Mouse (Mus musculus): ENCODE data around the gene Fcgr3.
"Not testable (repeated sequence)": the region's sequence is repeated elsewhere in the genome, so short reads cannot be mapped to it uniquely, and the experiment has no call there.

Gene Fcgr3

DNA sequence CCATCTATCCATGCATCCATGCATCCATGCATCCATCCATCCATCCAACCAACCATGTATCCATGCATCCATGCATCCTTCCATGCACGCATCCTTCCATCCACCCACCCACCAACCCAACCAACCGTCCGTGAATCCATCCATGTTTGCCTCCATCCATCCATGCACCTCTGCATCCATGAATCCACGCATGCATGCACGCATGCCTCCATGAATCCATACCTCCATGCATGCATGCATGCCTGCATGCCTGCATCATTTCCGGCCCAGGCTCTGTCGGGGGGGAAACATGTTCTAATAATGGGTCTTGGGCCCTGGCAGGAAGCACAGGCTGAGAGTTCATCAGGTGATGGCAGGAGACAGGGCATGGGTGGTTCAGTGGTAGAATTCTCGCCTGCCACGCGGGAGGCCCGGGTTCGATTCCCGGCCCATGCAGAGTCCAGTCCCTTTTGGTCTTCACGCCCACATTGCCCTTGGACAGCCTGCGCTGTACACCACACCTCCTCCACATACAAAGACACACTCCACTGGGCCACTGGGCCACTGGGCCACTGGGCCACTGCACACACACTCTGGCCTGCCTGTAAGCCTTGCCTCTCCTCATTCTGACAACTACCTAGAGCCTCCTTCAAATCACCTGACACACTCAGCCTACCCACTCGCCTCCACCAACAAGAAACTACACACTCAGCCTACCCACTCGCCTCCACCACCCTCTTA is 16.9 kb upstream of the Fcgr3 start:
- not testable (repeated sequence) for DNase-seq

DNA sequence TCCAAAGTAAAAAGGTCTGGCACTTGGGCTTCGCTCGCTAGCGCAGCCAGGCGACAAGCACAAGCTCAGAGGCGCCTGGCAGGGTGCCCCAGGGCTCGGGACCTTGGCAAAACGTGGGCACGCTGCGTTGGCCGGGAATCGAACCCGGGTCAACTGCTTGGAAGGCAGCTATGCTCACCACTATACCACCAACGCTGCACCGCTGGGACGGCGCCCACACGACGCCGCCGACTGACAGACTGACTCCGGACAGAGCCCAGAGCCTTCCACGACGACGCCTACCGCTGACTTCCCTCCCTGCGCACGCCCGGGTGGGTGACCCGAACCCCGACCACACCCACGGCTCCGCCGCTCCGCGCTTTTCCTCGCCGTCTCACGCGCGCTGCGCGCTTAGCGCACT is 15.1 kb upstream of the Fcgr3 start:
- DNase-seq = not testable (repeated sequence)

DNA sequence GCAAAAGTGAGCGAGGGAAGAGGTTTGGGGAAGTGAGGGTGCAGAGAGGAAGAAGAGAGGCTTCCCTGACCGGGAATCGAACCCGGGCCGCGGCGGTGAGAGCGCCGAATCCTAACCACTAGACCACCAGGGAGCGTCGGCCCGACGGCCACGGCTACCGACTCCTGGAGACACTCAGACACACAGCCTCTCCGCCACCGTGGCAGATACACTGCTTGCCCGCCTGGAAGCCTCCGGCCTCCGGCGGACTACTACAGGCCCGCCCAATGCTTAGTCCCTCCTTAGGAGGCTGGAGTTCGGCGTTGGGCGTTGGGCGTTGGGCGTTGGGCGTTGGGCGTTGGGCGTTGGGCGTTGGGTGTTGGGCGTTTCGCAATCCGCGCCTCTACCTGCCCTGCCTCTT is 14.6 kb upstream of the Fcgr3 start:
- not testable (repeated sequence) for DNase-seq

DNA sequence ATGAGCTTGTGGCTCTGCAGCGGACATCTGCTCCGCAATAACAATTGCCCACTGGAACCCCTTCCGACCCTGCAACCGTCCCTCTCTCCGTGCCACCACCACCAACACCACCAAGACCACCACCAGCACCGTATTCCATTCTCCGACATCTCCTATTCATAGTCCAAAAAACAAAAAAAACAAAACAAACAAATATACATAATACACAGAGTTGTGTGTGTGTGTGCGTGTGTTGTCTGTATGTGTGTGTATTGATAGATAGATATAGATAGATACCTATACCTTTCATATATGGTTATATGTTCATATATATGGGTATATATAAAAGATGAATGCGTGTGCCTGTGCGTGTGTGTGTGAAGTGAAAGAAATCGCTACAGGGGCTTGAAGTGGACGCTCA is 13.7 kb upstream of the Fcgr3 start:
- DNase-seq = not testable (repeated sequence)

DNA sequence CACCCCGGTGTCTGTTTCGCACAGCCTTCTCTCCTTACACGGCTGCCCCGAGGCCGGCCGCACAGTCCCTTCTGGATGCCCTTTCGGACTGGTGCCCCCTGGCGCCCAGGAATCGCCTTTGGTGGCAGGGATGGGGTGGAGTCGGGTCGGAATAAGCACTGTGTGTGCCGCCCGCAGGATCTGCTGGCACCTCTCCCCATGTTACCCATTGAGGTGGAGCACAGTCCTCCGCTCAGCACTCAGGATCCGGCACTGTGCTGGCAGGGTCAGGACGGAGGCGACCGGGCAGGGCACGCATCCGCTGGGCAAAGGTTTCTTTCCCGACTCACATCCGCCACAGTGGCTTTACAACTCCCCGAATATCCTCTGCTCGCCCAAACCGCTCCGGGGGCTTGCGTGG is 13.2 kb upstream of the Fcgr3 start:
- not testable (repeated sequence) for DNase-seq

DNA sequence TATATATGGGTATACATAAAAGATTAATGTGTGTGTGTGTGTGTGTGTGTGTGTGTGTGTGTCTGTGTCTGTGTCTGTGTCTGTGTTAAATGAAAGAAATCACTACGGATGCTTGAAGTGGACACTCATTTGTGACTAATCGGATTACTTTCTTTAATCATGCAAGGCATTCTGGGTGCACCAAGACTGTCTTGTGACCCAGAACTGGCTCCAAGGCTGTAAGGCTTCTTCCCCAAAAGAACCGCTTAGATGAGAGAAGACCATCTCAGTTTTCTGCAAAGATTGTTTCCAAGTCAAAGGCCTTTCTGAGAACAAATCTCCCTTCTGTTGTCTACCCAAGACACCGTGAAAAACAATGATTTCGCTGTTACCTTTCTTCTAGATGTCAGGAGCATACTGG is 12.5 kb upstream of the Fcgr3 start:
- not testable (repeated sequence) for DNase-seq

DNA sequence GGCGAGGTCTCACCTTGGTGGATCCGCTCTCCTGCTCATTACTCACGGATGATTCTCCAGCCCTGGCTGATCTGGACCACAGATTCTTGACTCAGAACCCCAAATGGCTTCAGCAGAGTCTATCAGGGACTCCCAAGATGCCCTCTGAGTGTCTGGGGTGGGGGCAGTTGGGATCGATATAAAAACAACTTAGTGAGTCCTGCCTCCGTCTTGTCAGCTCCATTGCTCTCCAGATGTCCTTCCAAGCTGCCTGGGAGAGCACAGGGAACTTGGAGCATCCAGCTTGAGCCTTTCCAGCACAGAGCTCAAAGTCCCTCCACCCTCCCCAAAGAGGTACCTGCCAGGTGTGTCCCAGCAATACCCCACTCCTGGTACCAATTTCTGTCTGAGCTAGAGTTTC is 11.4 kb upstream of the Fcgr3 start:
- not testable (repeated sequence) for DNase-seq

DNA sequence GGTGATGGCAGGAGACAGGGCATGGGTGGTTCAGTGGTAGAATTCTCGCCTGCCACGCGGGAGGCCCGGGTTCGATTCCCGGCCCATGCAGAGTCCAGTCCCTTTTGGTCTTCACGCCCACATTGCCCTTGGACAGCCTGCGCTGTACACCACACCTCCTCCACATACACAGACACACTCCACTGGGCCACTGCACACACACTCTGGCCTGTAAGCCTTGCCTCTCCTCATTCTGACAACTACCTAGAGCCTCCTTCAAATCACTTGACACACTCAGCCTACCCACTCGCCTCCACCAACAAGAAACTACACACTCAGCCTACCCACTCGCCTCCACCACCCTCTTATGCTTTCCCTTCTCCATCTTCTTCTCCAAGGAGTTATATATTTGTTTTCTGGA is 9.5 kb upstream of the Fcgr3 start:
- DNase-seq = not testable (repeated sequence)

DNA sequence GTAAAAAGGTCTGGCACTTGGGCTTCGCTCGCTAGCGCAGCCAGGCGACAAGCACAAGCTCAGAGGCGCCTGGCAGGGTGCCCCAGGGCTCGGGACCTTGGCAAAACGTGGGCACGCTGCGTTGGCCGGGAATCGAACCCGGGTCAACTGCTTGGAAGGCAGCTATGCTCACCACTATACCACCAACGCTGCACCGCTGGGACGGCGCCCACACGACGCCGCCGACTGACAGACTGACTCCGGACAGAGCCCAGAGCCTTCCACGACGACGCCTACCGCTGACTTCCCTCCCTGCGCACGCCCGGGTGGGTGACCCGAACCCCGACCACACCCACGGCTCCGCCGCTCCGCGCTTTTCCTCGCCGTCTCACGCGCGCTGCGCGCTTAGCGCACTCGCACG is 7.5 kb upstream of the Fcgr3 start:
- DNase-seq = not testable (repeated sequence)

DNA sequence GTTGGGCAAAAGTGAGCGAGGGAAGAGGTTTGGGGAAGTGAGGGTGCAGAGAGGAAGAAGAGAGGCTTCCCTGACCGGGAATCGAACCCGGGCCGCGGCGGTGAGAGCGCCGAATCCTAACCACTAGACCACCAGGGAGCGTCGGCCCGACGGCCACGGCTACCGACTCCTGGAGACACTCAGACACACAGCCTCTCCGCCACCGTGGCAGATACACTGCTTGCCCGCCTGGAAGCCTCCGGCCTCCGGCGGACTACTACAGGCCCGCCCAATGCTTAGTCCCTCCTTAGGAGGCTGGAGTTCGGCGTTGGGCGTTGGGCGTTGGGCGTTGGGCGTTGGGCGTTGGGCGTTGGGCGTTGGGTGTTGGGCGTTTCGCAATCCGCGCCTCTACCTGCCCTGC is 7.0 kb upstream of the Fcgr3 start:
- DNase-seq = not testable (repeated sequence)

DNA sequence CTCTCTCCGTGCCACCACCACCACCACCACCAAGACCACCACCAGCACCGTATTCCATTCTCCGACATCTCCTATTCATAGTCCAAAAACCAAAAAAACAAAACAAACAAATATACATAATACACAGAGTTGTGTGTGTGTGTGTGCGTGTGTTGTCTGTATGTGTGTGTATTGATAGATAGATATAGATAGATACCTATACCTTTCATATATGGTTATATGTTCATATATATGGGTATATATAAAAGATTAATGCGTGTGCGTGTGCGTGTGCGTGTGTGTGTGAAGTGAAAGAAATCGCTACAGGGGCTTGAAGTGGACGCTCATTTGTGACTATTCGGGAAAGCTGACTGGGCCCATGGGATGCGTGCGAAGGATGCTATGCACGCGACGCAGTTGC is 6.1 kb upstream of the Fcgr3 start:
- DNase-seq = not testable (repeated sequence)

DNA sequence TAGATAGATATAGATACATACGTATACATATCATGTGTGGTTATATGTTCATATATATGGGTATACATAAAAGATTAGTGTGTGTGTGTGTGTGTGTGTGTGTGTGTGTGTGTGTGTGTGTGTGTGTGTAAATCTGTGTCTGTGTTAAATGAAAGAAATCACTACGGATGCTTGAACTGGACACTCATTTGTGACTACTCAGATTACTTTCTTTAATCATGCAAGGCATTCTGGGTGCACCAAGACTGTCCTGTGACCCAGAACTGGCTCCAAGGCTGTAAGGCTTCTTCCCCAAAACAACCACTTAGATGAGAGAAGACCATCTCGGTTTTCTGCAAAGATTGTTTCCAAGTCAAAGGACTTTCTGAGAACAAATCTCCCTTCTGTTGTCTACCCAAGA is 4.8 kb upstream of the Fcgr3 start:
- not testable (repeated sequence) for DNase-seq

DNA sequence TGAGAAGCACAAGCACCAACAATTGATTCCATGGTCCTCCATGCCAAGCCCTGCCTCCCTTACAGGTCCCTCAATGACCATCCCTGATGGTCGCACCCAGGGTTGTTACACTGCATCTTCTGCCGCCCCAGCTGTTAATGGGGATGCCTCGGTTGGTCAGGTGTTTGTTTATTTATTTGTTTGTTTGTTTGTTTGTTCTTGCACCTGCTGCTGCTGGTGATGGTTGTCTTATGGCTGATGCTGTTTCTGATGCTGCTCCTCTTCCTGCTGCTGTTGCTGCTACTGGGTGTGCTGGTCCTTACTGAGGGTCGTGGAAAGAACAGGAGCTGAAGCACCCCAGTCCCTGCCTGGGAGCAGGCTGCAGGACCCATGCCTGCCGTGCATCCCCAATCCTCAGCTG is 3.2 kb upstream of the Fcgr3 start:
- not testable (repeated sequence) for DNase-seq

DNA sequence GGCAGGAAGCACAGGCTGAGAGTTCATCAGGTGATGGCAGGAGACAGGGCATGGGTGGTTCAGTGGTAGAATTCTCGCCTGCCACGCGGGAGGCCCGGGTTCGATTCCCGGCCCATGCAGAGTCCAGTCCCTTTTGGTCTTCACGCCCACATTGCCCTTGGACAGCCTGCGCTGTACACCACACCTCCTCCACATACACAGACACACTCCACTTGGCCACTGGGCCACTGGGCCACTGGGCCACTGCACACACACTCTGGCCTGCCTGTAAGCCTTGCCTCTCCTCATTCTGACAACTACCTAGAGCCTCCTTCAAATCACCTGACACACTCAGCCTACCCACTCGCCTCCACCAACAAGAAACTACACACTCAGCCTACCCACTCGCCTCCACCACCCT is 1.8 kb upstream of the Fcgr3 start:
- not testable (repeated sequence) for DNase-seq

DNA sequence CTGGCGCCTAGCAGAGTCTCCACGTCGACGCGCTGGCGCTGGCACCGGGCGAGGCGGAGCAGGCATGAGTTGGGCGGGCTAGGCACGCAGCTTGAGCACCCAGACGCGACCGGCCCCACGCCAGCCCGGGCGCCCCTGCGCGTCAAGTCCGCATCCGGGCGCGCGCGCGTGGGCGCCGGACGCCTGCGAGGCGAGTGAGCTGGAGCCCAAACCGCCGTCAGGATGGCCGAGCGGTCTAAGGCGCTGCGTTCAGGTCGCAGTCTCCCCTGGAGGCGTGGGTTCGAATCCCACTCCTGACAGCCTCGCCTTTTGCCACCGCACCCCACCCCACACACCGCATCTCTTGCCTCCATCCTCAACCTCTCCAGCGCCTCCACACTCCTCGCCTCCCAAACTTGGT is 1.0 kb upstream of the Fcgr3 start:
- DNase-seq = not testable (repeated sequence)

DNA sequence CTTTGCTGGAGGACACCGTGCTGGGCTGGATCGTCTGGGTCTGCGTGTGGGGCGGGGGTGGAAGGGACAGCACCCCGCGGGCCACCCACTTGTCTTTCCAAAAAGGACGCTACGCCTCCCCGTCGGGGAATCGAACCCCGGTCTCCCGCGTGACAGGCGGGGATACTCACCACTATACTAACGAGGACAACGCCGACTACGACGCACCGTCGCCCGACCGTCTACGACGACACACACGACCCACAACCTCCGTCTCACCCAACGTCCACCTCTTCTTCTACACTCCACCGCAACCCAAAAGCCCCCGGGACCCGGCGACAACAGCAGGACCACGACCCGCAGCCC is 480 bp upstream of the Fcgr3 start:
- DNase-seq = not testable (repeated sequence)

DNA sequence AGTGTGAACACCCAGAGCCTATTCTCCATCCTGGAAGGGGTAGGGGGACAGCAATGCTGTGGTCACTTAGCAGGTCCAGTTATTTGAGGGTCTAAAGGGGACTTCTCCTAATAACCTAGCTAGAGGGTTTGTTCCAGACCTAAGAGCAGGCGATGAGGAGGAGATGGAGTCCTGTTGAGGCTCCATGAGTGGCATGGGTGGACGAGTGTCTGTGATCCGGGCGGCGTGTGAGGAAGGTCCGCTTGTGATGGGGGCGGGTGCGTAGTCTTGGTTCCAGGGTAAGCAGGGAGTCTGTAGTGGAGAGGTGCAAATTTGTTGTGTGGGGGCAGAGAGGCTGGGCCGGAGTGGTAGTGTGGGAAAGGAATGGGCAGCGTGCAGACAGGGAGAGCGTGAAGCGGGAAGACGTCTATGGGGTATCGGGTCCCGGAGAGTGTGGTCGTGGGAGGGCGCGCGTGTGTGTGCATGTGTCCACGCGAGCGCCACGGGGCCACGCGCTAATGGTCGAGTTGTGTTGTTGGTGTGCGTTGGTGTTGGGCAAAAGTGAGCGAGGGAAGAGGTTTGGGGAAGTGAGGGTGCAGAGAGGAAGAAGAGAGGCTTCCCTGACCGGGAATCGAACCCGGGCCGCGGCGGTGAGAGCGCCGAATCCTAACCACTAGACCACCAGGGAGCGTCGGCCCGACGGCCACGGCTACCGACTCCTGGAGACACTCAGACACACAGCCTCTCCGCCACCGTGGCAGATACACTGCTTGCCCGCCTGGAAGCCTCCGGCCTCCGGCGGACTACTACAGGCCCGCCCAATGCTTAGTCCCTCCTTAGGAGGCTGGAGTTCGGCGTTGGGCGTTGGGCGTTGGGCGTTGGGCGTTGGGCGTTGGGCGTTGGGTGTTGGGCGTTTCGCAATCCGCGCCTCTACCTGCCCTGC is 905 bp downstream of the Fcgr3 start:
- DNase-seq = not testable (repeated sequence)

DNA sequence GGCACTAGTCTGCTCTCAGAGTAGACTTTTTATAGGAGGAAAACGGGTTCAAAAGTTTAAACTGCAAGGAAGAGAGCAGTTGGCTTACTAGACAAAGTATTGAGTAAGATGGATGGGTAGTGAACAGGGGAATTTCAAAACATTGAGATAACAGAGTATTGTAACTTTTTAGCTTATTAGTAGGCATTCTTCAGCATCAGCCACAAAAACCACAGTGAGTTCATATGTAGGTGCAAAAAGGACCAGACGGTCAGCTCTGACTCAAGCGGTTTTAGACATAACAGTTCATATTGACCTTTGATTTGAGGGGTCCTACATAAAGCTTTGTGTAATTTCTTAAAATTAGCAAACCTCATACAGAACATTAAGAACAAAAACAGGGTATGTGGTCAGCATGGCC is 3.2 kb downstream of the Fcgr3 start:
- no peak for DNase-seq

DNA sequence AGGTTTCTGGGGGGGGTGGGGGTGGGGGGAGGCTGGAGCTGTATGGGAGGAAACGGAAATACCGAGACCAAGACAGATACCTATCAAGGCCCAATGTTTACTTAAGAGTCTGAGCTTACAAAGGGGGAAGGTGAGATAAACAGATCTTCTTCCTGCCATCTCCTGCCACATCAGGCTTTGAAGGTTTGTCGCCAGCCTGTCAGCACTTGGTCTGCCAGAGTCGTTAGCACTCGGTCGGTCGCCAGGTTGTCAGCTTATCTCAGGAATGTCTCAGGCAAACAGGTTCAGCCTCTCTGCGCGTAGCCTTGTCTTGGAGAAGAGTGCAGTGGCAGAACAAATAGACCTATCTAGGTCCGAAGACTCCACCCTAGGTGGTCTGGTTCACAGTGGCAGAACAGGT is 4.3 kb downstream of the Fcgr3 start:
- no peak for DNase-seq

DNA sequence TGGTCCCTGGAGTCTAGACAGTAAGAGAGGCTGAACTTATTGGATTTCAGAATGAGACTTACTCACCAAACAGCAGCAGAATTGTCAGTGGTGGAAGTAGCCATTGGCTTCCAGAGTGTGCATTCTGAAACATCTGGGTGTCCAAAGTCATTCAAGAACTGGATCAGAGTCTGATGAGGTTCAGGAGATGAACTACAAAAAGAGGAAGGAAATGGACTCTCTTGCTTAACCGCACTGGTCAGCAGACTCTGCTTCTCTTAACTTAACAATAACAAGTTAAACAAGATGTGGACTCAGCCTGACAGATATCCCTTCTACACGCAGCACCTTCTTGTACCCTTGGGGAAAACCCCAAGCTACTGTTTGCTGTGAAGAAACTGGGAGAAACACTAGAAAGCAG is 5.5 kb downstream of the Fcgr3 start:
- DNase-seq = no peak

DNA sequence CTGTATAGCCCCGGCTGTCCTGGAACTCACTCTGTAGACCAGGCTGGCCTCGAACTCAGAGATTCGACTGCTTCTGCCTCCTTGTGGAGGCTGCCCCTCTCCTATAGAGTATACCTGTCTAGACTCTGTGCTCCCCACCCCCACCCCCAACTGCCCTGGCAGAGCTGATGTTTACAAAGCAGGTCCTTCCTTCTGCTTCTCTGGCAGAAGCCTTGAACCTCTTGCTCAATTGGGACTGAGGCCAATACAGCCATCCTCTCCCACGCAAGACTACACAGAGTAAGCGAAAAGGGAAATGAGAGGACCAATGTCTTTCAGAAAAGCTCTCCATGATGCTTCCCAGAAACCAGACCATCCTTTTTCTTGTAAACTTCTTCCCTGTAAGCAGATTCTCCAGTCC is 7.5 kb downstream of the Fcgr3 start:
- no peak for DNase-seq

DNA sequence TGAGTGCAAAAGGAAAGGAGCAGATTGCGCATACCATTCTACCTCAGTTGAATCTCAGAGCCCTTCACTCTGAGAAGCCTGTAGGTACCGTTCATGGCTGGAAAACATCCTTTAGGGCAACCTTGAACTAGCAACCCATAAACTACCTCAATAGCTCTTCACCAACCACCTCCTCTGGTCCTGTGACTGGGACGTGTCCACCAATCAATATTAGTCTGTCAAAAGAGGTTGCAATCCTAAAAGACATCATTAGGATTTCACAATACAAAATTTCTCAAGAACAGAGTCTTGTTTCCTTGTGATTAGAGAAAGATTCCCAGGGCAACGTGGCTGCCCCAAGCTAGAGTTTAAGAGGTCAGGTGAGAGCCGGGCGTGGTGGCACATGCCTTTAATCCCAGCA is 11.4 kb downstream of the Fcgr3 start:
- no peak for DNase-seq

DNA sequence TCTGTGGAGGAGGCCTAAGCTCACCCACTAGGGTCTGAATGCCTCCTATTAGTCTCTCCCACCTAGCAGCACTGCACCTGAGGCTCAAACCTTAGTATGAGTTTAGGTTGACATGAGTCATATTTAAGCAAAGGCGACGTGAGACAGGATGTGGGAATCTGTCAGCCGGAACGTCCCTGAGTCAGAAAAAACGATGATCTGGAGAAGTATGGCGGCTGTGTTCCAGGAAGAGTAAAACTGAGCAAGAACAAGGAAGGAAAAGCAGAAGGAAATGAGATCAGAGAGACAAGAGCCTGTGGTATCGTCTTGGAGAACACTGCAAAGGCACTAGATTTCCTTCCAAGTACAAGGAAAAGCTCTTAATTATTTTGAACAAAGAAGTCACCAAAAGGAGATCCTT is 14.0 kb downstream of the Fcgr3 start:
- DNase-seq = no peak

DNA sequence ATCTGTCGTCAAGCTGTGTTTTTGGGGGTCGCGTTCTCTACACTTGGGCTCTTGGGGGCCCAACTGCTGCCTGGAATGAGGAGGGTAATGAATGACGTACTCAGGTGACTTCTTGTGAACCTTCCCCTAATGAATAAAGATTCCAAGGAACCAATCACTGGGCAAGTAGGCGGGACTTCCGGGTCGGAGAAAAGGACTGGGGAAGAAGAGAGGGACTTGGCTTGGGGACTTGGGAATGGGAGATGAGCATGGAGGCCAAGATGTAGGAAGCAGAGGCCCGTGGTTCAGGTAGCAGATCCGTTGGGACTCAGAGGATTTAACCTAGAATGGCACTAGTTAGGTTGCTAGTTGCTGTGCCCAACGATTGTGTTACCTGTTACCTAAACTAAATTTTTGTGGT is 15.5 kb downstream of the Fcgr3 start:
- DNase-seq = no peak

Data from cerebellum, adult 11-12 months (tissue).